Mouse (Mus musculus): ENCODE measurements around the gene Kars. TPM values are rescaled to one million over a fixed set of nuclear protein-coding genes. Genes with fewer than 3 reads are reported as not detected.
A peak's percentile ranks its signal among the peaks of the same experiment; 100 is the strongest.

Gene Kars
- total and polyA plus RNA-seq, 3 experiments = 295 to 642 (median 355) TPM

GRCm38 (mm10) chr8:112005601-112006000, 5.5 kb downstream of the Kars start:
- Histone ChIP-seq H3K4me3 (ENCODE audit: control insufficient read depth in 1 of 2, insufficient read depth in 1 of 2, low read depth in 2 of 2, low read length in 2 of 2) (no peak overlapping the region), H3K9ac (ENCODE audit: control insufficient read depth, low read depth, low read length, poor library complexity, severe bottlenecking) (no peak overlapping the region), H3K4me1 (ENCODE audit: control insufficient read depth in 1 of 2, insufficient read depth in 2 of 2, low read length in 2 of 2) (peaks cover 15 to 28% of the 10 kb centered on the region in 2 experiments), H3K9me3 (replicated peaks; ENCODE audit: insufficient read depth, low read length) (no peaks in the 10 kb centered on the region), H3K27me3 (ENCODE audit: control insufficient read depth in 1 of 2, insufficient read depth in 2 of 2, low read length in 2 of 2) (no peaks in the 10 kb centered on the region), H3K36me3 (ENCODE audit: control insufficient read depth in 1 of 2, insufficient read depth in 2 of 2, low read length in 2 of 2) (peaks cover 34 to 43% of the 10 kb centered on the region in 2 experiments), H3K27ac (ENCODE audit: control insufficient read depth, low read depth, low read length) (no peak overlapping the region), H3K79me2 (ENCODE audit: control insufficient read depth, insufficient read depth, low read length, poor library complexity) (peaks cover 38% of the 10 kb centered on the region)
- TF ChIP-seq ZMIZ1 (IDR thresholded peaks at IDR 0.05; ENCODE audit: low read depth, low read length) (no peak), CHD2 (IDR thresholded peaks at IDR 0.05; ENCODE audit: low read length) (no peak), MYB (IDR thresholded peaks at IDR 0.05; ENCODE audit: low read depth, low read length) (no peak), ZKSCAN1 (IDR thresholded peaks at IDR 0.05; ENCODE audit: low read depth, low read length) (no peak), BHLHE40 (IDR thresholded peaks at IDR 0.05; ENCODE audit: borderline replicate concordance, low read depth, low read length) (no peak)
- no peak for DNase-seq (ENCODE audit: low read depth, low spot score)

- Histone ChIP-seq H3K9me3 (replicated peaks; ENCODE audit: insufficient read depth, low read length) (no peaks in the 10 kb centered on the region), H3K9ac (ENCODE audit: control insufficient read depth, low read depth, low read length, poor library complexity, severe bottlenecking) (no peak overlapping the region), H3K36me3 (ENCODE audit: control insufficient read depth in 1 of 2, insufficient read depth in 2 of 2, low read length in 2 of 2) (peaks cover 36 to 40% of the 10 kb centered on the region in 2 experiments), H3K4me3 (ENCODE audit: control insufficient read depth in 1 of 2, insufficient read depth in 1 of 2, low read depth in 2 of 2, low read length in 2 of 2) (no peak overlapping the region), H3K4me1 (ENCODE audit: control insufficient read depth in 1 of 2, insufficient read depth in 2 of 2, low read length in 2 of 2) (peaks cover 15 to 26% of the 10 kb centered on the region in 2 experiments), H3K79me2 (ENCODE audit: control insufficient read depth, insufficient read depth, low read length, poor library complexity) (peaks cover 30% of the 10 kb centered on the region), H3K27me3 (ENCODE audit: control insufficient read depth in 1 of 2, insufficient read depth in 2 of 2, low read length in 2 of 2) (no peaks in the 10 kb centered on the region), H3K27ac (ENCODE audit: control insufficient read depth, low read depth, low read length) (no peak overlapping the region)
- TF ChIP-seq SIN3A (IDR thresholded peaks at IDR 0.05; ENCODE audit: low read length) (peak; percentile 31; the same call in 1 of the 2 replicates), ELF1 (IDR thresholded peaks at IDR 0.05; ENCODE audit: low read depth, low read length) (peak; percentile 78; the same call in 1 of the 2 replicates), HCFC1 (IDR thresholded peaks at IDR 0.05; ENCODE audit: low read depth, low read length) (no peak)
- peak; percentile 71 for DNase-seq (ENCODE audit: low read depth, low spot score)
Measured at GRCm38 (mm10) chr8:112004754-112005153, 6.4 kb downstream of the Kars start.

GRCm38 (mm10) chr8:111992703-111993039, 18.5 kb downstream of the Kars start:
- H3K4me1 ChIP-seq (ENCODE audit: control insufficient read depth in 1 of 2, insufficient read depth in 2 of 2, low read length in 2 of 2) = 0 out of 4 replicates have a peak, but pooled peaks cover 2 to 4% of the 10 kb centered on the region in 2 experiments
- no peaks in the 10 kb centered on the region for H3K27me3 ChIP-seq (ENCODE audit: control insufficient read depth in 1 of 2, insufficient read depth in 2 of 2, low read length in 2 of 2)
- peaks cover 8% of the 10 kb centered on the region for H3K79me2 ChIP-seq (ENCODE audit: control insufficient read depth, insufficient read depth, low read length, poor library complexity)
- peaks cover 5 to 9% of the 10 kb centered on the region in 2 experiments for H3K36me3 ChIP-seq (ENCODE audit: control insufficient read depth in 1 of 2, insufficient read depth in 2 of 2, low read length in 2 of 2)
- peak; percentile 23 for DNase-seq (ENCODE audit: low read depth, low spot score)
- no peak for TF ChIP-seq CTCF (IDR thresholded peaks at IDR 0.05 in 2 of 3, conservative IDR thresholded peaks at IDR 0.05 in 1 of 3; ENCODE audit: control insufficient read depth in 1 of 3, insufficient read depth in 1 of 3, low read depth in 2 of 3, low read length in 3 of 3, poor library complexity in 1 of 3, severe bottlenecking in 1 of 3)
- TF ChIP-seq CHD2 (IDR thresholded peaks at IDR 0.05; ENCODE audit: low read length) = no peak
- TF ChIP-seq ZMIZ1 (IDR thresholded peaks at IDR 0.05; ENCODE audit: low read depth, low read length) = no peak
- TF ChIP-seq RCOR1 (IDR thresholded peaks at IDR 0.05; ENCODE audit: low read depth, low read length) = no peak
- TF ChIP-seq MAFK (IDR thresholded peaks at IDR 0.05; ENCODE audit: borderline replicate concordance, low read depth, low read length) = no peak
- TF ChIP-seq MAX (IDR thresholded peaks at IDR 0.05; ENCODE audit: low read length) = no peak
- TF ChIP-seq TAL1 (IDR thresholded peaks at IDR 0.05; ENCODE audit: low read length) = no peak
- no peak for TF ChIP-seq MXI1 (IDR thresholded peaks at IDR 0.05; ENCODE audit: low read depth, low read length)
- no peak for TF ChIP-seq CHD1 (IDR thresholded peaks at IDR 0.05; ENCODE audit: low read depth, low read length)
- no peak for TF ChIP-seq GABPA (IDR thresholded peaks at IDR 0.05; ENCODE audit: low read depth, low read length)
- TF ChIP-seq POLR2AphosphoS5 (IDR thresholded peaks at IDR 0.05; ENCODE audit: borderline replicate concordance, low read depth, low read length) = no peak
- no peak for TF ChIP-seq MAZ (IDR thresholded peaks at IDR 0.05; ENCODE audit: low read depth, low read length)
- no peak for TF ChIP-seq USF2 (IDR thresholded peaks at IDR 0.05; ENCODE audit: borderline replicate concordance in 1 of 2, insufficient read depth in 1 of 2, low read depth in 1 of 2, low read length in 2 of 2)
- TF ChIP-seq E2F4 (IDR thresholded peaks at IDR 0.05; ENCODE audit: borderline replicate concordance, low read depth, low read length) = no peak
- TF ChIP-seq POLR2A (IDR thresholded peaks at IDR 0.05; ENCODE audit: control insufficient read depth in 1 of 2, insufficient read depth in 1 of 2, low read depth in 1 of 2, low read length in 2 of 2, poor library complexity in 1 of 2) = no peak
- no peak overlapping the region for H3K27ac ChIP-seq (ENCODE audit: control insufficient read depth, low read depth, low read length)
- no peak overlapping the region for H3K4me3 ChIP-seq (ENCODE audit: control insufficient read depth in 1 of 2, insufficient read depth in 1 of 2, low read depth in 2 of 2, low read length in 2 of 2)
- H3K9me3 ChIP-seq (replicated peaks; ENCODE audit: insufficient read depth, low read length) = no peaks in the 10 kb centered on the region
- no peak overlapping the region for H3K9ac ChIP-seq (ENCODE audit: control insufficient read depth, low read depth, low read length, poor library complexity, severe bottlenecking)
